Mouse (Mus musculus): ENCODE measurements at regions not wholly inside any gene's neighbourhood (a gene's known extent, or its start where the extent isn't known, plus 50 kb on each side); places are given as distances from the start of the nearest gene placed in this dataset.

DNA sequence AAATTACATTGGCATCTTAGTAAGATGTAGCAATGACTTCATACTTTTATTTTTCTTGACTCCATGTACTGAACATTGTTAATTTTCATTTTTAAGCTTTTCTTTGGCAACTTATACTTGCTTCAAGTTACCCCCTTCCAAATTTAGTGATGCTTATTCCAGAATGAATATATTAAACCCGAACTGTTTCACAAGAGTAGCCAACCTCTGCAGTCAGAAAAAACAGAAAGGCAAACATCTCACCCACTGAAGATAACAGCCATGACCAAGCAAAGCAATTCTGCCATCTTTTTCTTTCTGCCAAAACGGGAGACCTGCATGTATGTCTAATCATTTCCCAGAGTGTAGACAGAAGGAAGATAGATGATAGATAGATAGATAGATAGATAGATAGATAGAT lies 72.0 kb upstream of the Gm4301 start:
- TF ChIP-seq ZC3H11A (IDR thresholded peaks at IDR 0.05; ENCODE audit: low read depth, low read length) (no peak), CTCF (conservative IDR thresholded peaks at IDR 0.05 in 1 of 2, IDR thresholded peaks at IDR 0.05 in 1 of 2; ENCODE audit: low read depth in 2 of 2, low read length in 2 of 2) (no peak), USF1 (IDR thresholded peaks at IDR 0.05; ENCODE audit: low read depth, low read length) (no peak), EP300 (IDR thresholded peaks at IDR 0.05; ENCODE audit: low read length) (no peak), ZNF384 (IDR thresholded peaks at IDR 0.05; ENCODE audit: low read depth, low read length) (no peak), ELF1 (IDR thresholded peaks at IDR 0.05; ENCODE audit: low read depth, low read length) (no peak), MAFK (IDR thresholded peaks at IDR 0.05; ENCODE audit: insufficient replicate concordance, low read length) (no peak), UBTF (IDR thresholded peaks at IDR 0.05; ENCODE audit: low read depth, low read length) (no peak), SMC3 (IDR thresholded peaks at IDR 0.05; ENCODE audit: low read depth, low read length) (no peak), POLR2A (IDR thresholded peaks at IDR 0.05; ENCODE audit: low read depth, low read length) (no peak), TCF12 (IDR thresholded peaks at IDR 0.05; ENCODE audit: low read depth, low read length) (no peak), HCFC1 (IDR thresholded peaks at IDR 0.05; ENCODE audit: low read depth, low read length) (no peak)

Data from CH12.LX (cell line).